Mouse (Mus musculus): ENCODE data around the gene Aplf. TPM values are rescaled to one million over a fixed set of nuclear protein-coding genes. Genes with fewer than 3 reads are reported as not detected.

Gene Aplf
- polyA plus RNA-seq (2015; fragmentation: Nextera tagmentation; extraction: Ambion mirVana) = 7.3 and 7.6 TPM in 2 replicates

GRCm38 (mm10) chr6:87671771-87672517 is at the start of gene Aplf:
TSS of gene Aplf (minus strand) at chr6:87672193.

GRCm38 (mm10) chr6:87590394-87591281 is 81.4 kb downstream of the Aplf start, which contains the start of gene Prokr1:
TSS of gene Prokr1 (minus strand) at chr6:87590743.

Other genes starting within 250 kb of the Aplf start
- 0.04 and 0.05 TPM in 2 replicates for gene Bmp10, start 243.2 kb downstream of the Aplf start, polyA plus RNA-seq (2015; fragmentation: Nextera tagmentation; extraction: Ambion mirVana)
- 2.2 and 3.8 TPM in 2 replicates for gene Arhgap25, start 138.9 kb downstream of the Aplf start, polyA plus RNA-seq (2015; fragmentation: Nextera tagmentation; extraction: Ambion mirVana)
- 0.52 and 0.68 TPM in 2 replicates for gene Prokr1, start 81.5 kb downstream of the Aplf start, polyA plus RNA-seq (2015; fragmentation: Nextera tagmentation; extraction: Ambion mirVana)
- gene Efcc1, start 58.7 kb upstream of the Aplf start, polyA plus RNA-seq (2015; fragmentation: Nextera tagmentation; extraction: Ambion mirVana) = 1.3 and 1.5 TPM in 2 replicates
- gene Gp9, start 105.9 kb upstream of the Aplf start, polyA plus RNA-seq (2015; fragmentation: Nextera tagmentation; extraction: Ambion mirVana) = 1.0 and 10.2 TPM in 2 replicates
- 7.0 and 9.5 TPM in 2 replicates for gene Rab43, start 140.0 kb upstream of the Aplf start, polyA plus RNA-seq (2015; fragmentation: Nextera tagmentation; extraction: Ambion mirVana)
- gene Gm45140, start 163.6 kb upstream of the Aplf start, polyA plus RNA-seq (2015; fragmentation: Nextera tagmentation; extraction: Ambion mirVana) = 0.70 and 2.0 TPM in 2 replicates
- gene Isy1, start 166.6 kb upstream of the Aplf start, polyA plus RNA-seq (2015; fragmentation: Nextera tagmentation; extraction: Ambion mirVana) = 23.9 and 30.9 TPM in 2 replicates
- gene Cnbp, start 178.9 kb upstream of the Aplf start, polyA plus RNA-seq (2015; fragmentation: Nextera tagmentation; extraction: Ambion mirVana) = 542 and 672 TPM in 2 replicates
- gene Copg1, start 215.6 kb upstream of the Aplf start, polyA plus RNA-seq (2015; fragmentation: Nextera tagmentation; extraction: Ambion mirVana) = 91.0 and 92.0 TPM in 2 replicates
- 23.0 and 24.9 TPM in 2 replicates for gene Hmces, start 241.7 kb upstream of the Aplf start, polyA plus RNA-seq (2015; fragmentation: Nextera tagmentation; extraction: Ambion mirVana)